Mouse (Mus musculus): Measurements from ENCODE around the gene Lrfn2. TPM values are rescaled to one million over a fixed set of nuclear protein-coding genes. Genes with fewer than 3 reads are reported as not detected.

Lrfn2 gene
- polyA plus RNA-seq, 1 experiment from 2014 or later: 1.00 TPM

GRCm38 (mm10) chr17:48935201-48935600 lies 3.0 kb downstream of the Lrfn2 start:
- WGBS: 68% methylated on average over 8 of the region's 8 CpGs
- H3K4me1 ChIP-seq: peaks cover 16% of the 10 kb centered on the region; the same call in 1 of the 2 replicates
- H3K36me3 ChIP-seq: no peaks in the 10 kb centered on the region
- ATAC-seq (ENCODE audit: insufficient number of reproducible peaks, low FRiP score, low TSS enrichment, low read depth): no peak
- peaks cover 34% of the 10 kb centered on the region for H3K27me3 ChIP-seq
- H3K9ac ChIP-seq: no peak overlapping the region
- no peak overlapping the region for H3K4me3 ChIP-seq
- no peak overlapping the region for H3K27ac ChIP-seq
- no peak overlapping the region for H3K4me2 ChIP-seq
- H3K9me3 ChIP-seq: no peaks in the 10 kb centered on the region

GRCm38 (mm10) chr17:48936445-48937141 lies 4.4 kb downstream of the Lrfn2 start:
- Histone ChIP-seq H3K27ac (no peak overlapping the region), H3K9ac (no peak overlapping the region), H3K4me3 (no peak overlapping the region), H3K9me3 (no peaks in the 10 kb centered on the region), H3K36me3 (no peaks in the 10 kb centered on the region), H3K4me2 (no peak overlapping the region), H3K27me3 (peaks cover 21% of the 10 kb centered on the region), H3K4me1 (peaks cover 11% of the 10 kb centered on the region; the same call in 1 of the 2 replicates)
- 53% methylated on average over 5 of the region's 5 CpGs for WGBS
- no peak for ATAC-seq (ENCODE audit: insufficient number of reproducible peaks, low FRiP score, low TSS enrichment, low read depth)

- H3K9me3 ChIP-seq: no peaks in the 10 kb centered on the region
- no peak overlapping the region for H3K4me2 ChIP-seq
- H3K27me3 ChIP-seq: peaks cover 5% of the 10 kb centered on the region; the same call in 1 of the 2 replicates
- H3K9ac ChIP-seq: no peak overlapping the region
- ATAC-seq (ENCODE audit: insufficient number of reproducible peaks, low FRiP score, low TSS enrichment, low read depth): 0 out of 2 replicates have a peak, but pooled peaks have one; percentile 24
- 70% methylated on average over 7 of the region's 7 CpGs for WGBS
- 0 out of 2 replicates have a peak, but pooled peaks cover 3% of the 10 kb centered on the region for H3K4me1 ChIP-seq
- no peak overlapping the region for H3K4me3 ChIP-seq
- H3K27ac ChIP-seq: no peak overlapping the region
- no peaks in the 10 kb centered on the region for H3K36me3 ChIP-seq
Observed at GRCm38 (mm10) chr17:48938711-48939220, 6.6 kb downstream of the Lrfn2 start.

GRCm38 (mm10) chr17:48946315-48946714 lies 14.1 kb downstream of the Lrfn2 start:
- Histone ChIP-seq H3K4me2 (no peak overlapping the region), H3K9ac (no peak overlapping the region), H3K27ac (no peak overlapping the region), H3K27me3 (no peaks in the 10 kb centered on the region), H3K36me3 (no peaks in the 10 kb centered on the region), H3K9me3 (no peaks in the 10 kb centered on the region), H3K4me1 (no peaks in the 10 kb centered on the region), H3K4me3 (no peak overlapping the region)
- no peak for ATAC-seq (ENCODE audit: insufficient number of reproducible peaks, low FRiP score, low TSS enrichment, low read depth)
- WGBS: 69% methylated on average over 9 of the region's 9 CpGs

- 32% methylated on average over 3 of the region's 3 CpGs for WGBS
- no peak overlapping the region for H3K4me2 ChIP-seq
- H3K9ac ChIP-seq: no peak overlapping the region
- no peaks in the 10 kb centered on the region for H3K4me1 ChIP-seq
- no peak overlapping the region for H3K27ac ChIP-seq
- H3K27me3 ChIP-seq: no peaks in the 10 kb centered on the region
- no peak overlapping the region for H3K4me3 ChIP-seq
- no peaks in the 10 kb centered on the region for H3K36me3 ChIP-seq
- no peaks in the 10 kb centered on the region for H3K9me3 ChIP-seq
- ATAC-seq (ENCODE audit: insufficient number of reproducible peaks, low FRiP score, low TSS enrichment, low read depth): no peak
Observed at GRCm38 (mm10) chr17:48946765-48947164, 14.6 kb downstream of the Lrfn2 start.

GRCm38 (mm10) chr17:48951250-48951649 lies 19.1 kb downstream of the Lrfn2 start:
- WGBS: 73% methylated on average over 1 of the region's 1 CpGs
- H3K4me1 ChIP-seq: no peaks in the 10 kb centered on the region
- H3K27me3 ChIP-seq: no peaks in the 10 kb centered on the region
- no peak overlapping the region for H3K4me2 ChIP-seq
- H3K9ac ChIP-seq: no peak overlapping the region
- H3K9me3 ChIP-seq: no peaks in the 10 kb centered on the region
- H3K4me3 ChIP-seq: no peak overlapping the region
- H3K27ac ChIP-seq: no peak overlapping the region
- no peaks in the 10 kb centered on the region for H3K36me3 ChIP-seq
- no peak for ATAC-seq (ENCODE audit: insufficient number of reproducible peaks, low FRiP score, low TSS enrichment, low read depth)

- Histone ChIP-seq H3K27ac (no peak overlapping the region), H3K9ac (no peak overlapping the region), H3K36me3 (no peaks in the 10 kb centered on the region), H3K27me3 (no peaks in the 10 kb centered on the region), H3K4me3 (no peak overlapping the region), H3K4me2 (no peak overlapping the region), H3K9me3 (no peaks in the 10 kb centered on the region), H3K4me1 (peaks cover 8% of the 10 kb centered on the region)
- WGBS: 79% methylated on average over 7 of the region's 7 CpGs
- no peak for ATAC-seq (ENCODE audit: insufficient number of reproducible peaks, low FRiP score, low TSS enrichment, low read depth)
Observed at GRCm38 (mm10) chr17:48956033-48956631, 24.0 kb downstream of the Lrfn2 start.

- H3K9ac ChIP-seq: no peak overlapping the region
- WGBS: 2% methylated on average over 13 of the region's 16 CpGs
- peak overlapping the region; percentile 38 for H3K4me2 ChIP-seq
- H3K4me1 ChIP-seq: peaks cover 8% of the 10 kb centered on the region
- peak overlapping the region; percentile 10; the same call in 1 of the 2 replicates for H3K4me3 ChIP-seq
- no peaks in the 10 kb centered on the region for H3K36me3 ChIP-seq
- H3K9me3 ChIP-seq: no peaks in the 10 kb centered on the region
- ATAC-seq (ENCODE audit: insufficient number of reproducible peaks, low FRiP score, low TSS enrichment, low read depth): 0 out of 2 replicates have a peak, but pooled peaks have one; percentile 38
- H3K27me3 ChIP-seq: no peaks in the 10 kb centered on the region
- no peak overlapping the region for H3K27ac ChIP-seq
Observed at GRCm38 (mm10) chr17:48960161-48960698, 28.1 kb downstream of the Lrfn2 start.

GRCm38 (mm10) chr17:48962646-48963045 lies 30.5 kb downstream of the Lrfn2 start:
- Histone ChIP-seq H3K4me2 (no peak overlapping the region), H3K9ac (no peak overlapping the region), H3K27ac (no peak overlapping the region), H3K4me1 (peaks cover 8% of the 10 kb centered on the region), H3K9me3 (no peaks in the 10 kb centered on the region), H3K27me3 (no peaks in the 10 kb centered on the region), H3K4me3 (no peak overlapping the region), H3K36me3 (no peaks in the 10 kb centered on the region)
- WGBS: 64% methylated on average over 3 of the region's 3 CpGs
- no peak for ATAC-seq (ENCODE audit: insufficient number of reproducible peaks, low FRiP score, low TSS enrichment, low read depth)

GRCm38 (mm10) chr17:48963740-48964139 lies 31.6 kb downstream of the Lrfn2 start:
- no peak overlapping the region for H3K27ac ChIP-seq
- no peak for ATAC-seq (ENCODE audit: insufficient number of reproducible peaks, low FRiP score, low TSS enrichment, low read depth)
- no peaks in the 10 kb centered on the region for H3K9me3 ChIP-seq
- peaks cover 8% of the 10 kb centered on the region for H3K4me1 ChIP-seq
- H3K4me2 ChIP-seq: no peak overlapping the region
- no peaks in the 10 kb centered on the region for H3K36me3 ChIP-seq
- no peak overlapping the region for H3K4me3 ChIP-seq
- no peaks in the 10 kb centered on the region for H3K27me3 ChIP-seq
- H3K9ac ChIP-seq: no peak overlapping the region
- 80% methylated on average over 9 of the region's 9 CpGs for WGBS

GRCm38 (mm10) chr17:48968304-48968703 lies 36.1 kb downstream of the Lrfn2 start:
- H3K9me3 ChIP-seq: no peaks in the 10 kb centered on the region
- H3K36me3 ChIP-seq: no peaks in the 10 kb centered on the region
- no peak overlapping the region for H3K4me3 ChIP-seq
- ATAC-seq (ENCODE audit: insufficient number of reproducible peaks, low FRiP score, low TSS enrichment, low read depth): no peak
- no peak overlapping the region for H3K4me2 ChIP-seq
- H3K4me1 ChIP-seq: no peaks in the 10 kb centered on the region
- no peak overlapping the region for H3K9ac ChIP-seq
- H3K27ac ChIP-seq: no peak overlapping the region
- no peaks in the 10 kb centered on the region for H3K27me3 ChIP-seq
- 90% methylated on average over 13 of the region's 13 CpGs for WGBS

GRCm38 (mm10) chr17:48971296-48971695 lies 39.1 kb downstream of the Lrfn2 start:
- no peak overlapping the region for H3K4me3 ChIP-seq
- H3K27me3 ChIP-seq: no peaks in the 10 kb centered on the region
- ATAC-seq (ENCODE audit: insufficient number of reproducible peaks, low FRiP score, low TSS enrichment, low read depth): no peak
- peaks cover 19% of the 10 kb centered on the region for H3K4me1 ChIP-seq
- H3K4me2 ChIP-seq: no peak overlapping the region
- no peaks in the 10 kb centered on the region for H3K36me3 ChIP-seq
- no peaks in the 10 kb centered on the region for H3K9me3 ChIP-seq
- H3K9ac ChIP-seq: no peak overlapping the region
- no peak overlapping the region for H3K27ac ChIP-seq
- 69% methylated on average over 10 of the region's 10 CpGs for WGBS

All from limb, embryonic 15.5 days (tissue).